Mouse (Mus musculus): Measurements from ENCODE around the gene Gm19402.

GRCm38 (mm10) chr10:77735928-77736327, 45.4 kb upstream of the Gm19402 start:
- TF ChIP-seq MAFK (IDR thresholded peaks at IDR 0.05; ENCODE audit: insufficient read depth, low read depth, low read length): no peak
- TF ChIP-seq ZC3H11A (IDR thresholded peaks at IDR 0.05; ENCODE audit: borderline replicate concordance, low read depth, low read length): no peak
- TF ChIP-seq ZNF384 (IDR thresholded peaks at IDR 0.05; ENCODE audit: low read depth, low read length): no peak
